Mouse (Mus musculus) stomach, embryonic 14.5 days (tissue): ENCODE measurements around the gene Lclat1. TPM values are rescaled to one million over a fixed set of nuclear protein-coding genes. Genes with fewer than 3 reads are reported as not detected.
"Not testable (repeated sequence)": the region's sequence is repeated elsewhere in the genome, so short reads cannot be mapped to it uniquely, and the experiment has no call there.

ENCODE experiments used
- ATAC-seq: fragments of 200-750 bp; cut with Nextera tagmentation; 2 replicates; pipeline ENCODE4 v1.8.0; 2017; ENCODE audit warnings: low read depth, moderate TSS enrichment; ENCODE audit not compliant: insufficient number of reproducible peaks, insufficient read depth, low FRiP score
- H3K27ac ChIP-seq: fragments of 300-500 bp; sonication (generic); 2 replicates; pipeline ENCODE4 v1.5.1; 2014; ENCODE audit warnings: mild to moderate bottlenecking, low read length, moderate library complexity, mixed read lengths
- H3K27me3 ChIP-seq: fragments of 300-500 bp; sonication (generic); 2 replicates; pipeline ENCODE4 v1.6.1; 2014; ENCODE audit warnings: low read length, control low read depth, mixed read lengths; ENCODE audit not compliant: control insufficient read depth, insufficient read depth
- H3K36me3 ChIP-seq: fragments of 300-500 bp; sonication (generic); 2 replicates; pipeline ENCODE4 v1.6.1; 2014; ENCODE audit warnings: mild to moderate bottlenecking, control low read depth, low read length, moderate library complexity, mixed read lengths; ENCODE audit not compliant: control insufficient read depth, insufficient read depth
- H3K4me1 ChIP-seq: fragments of 300-500 bp; sonication (generic); 2 replicates; pipeline ENCODE4 v1.6.1; 2014; ENCODE audit warnings: low read length, control low read depth, mixed read lengths; ENCODE audit not compliant: control insufficient read depth, insufficient read depth
- H3K4me2 ChIP-seq: fragments of 300-500 bp; sonication (generic); replicated peaks from 2 replicates; pipeline ENCODE4 v1.6.1; 2014; ENCODE audit warnings: low read depth, low read length, control low read depth
- H3K4me3 ChIP-seq: fragments of 300-500 bp; sonication (generic); 2 replicates; pipeline ENCODE4 v1.5.1; 2014; ENCODE audit warnings: low read depth, low read length, control low read depth
- H3K9ac ChIP-seq: fragments of 300-500 bp; sonication (generic); replicated peaks from 2 replicates; pipeline ENCODE4 v1.6.1; 2014; ENCODE audit warnings: low read depth, mild to moderate bottlenecking, control low read depth, low read length, moderate library complexity, mixed read lengths
- H3K9me3 ChIP-seq: fragments of 300-500 bp; sonication (generic); 2 replicates; pipeline ENCODE4 v1.6.1; 2016; ENCODE audit warnings: low read depth, low read length, control low read depth; ENCODE audit not compliant: control insufficient read depth
- WGBS: fragments of 180-500 bp; shearing (Covaris S2); extraction: QIAGEN DNeasy Blood & Tissue Kit; methylation state at CpG from one replicate; pipeline ENCODE4 v1.1.7; 2014; 5-methylcytosine and 5-hydroxymethylcytosine counted together
- polyA plus RNA-seq: library from polyadenylated mRNA; unstranded; fragments of >200 nt; fragmentation: Nextera tagmentation; extraction: Ambion mirVana; gene quantifications from 2 replicates; pipeline ENCODE4 v1.2.1, GENCODE M21; 2014

The Lclat1 gene
- polyA plus RNA-seq, 1 experiment from 2014 or later, result 20.0 TPM

- no peak overlapping the region for H3K4me2 ChIP-seq
- H3K27me3 ChIP-seq, result no peaks in the 10 kb centered on the region
- H3K9ac ChIP-seq, result no peak overlapping the region
- H3K4me3 ChIP-seq, result no peak overlapping the region
- H3K36me3 ChIP-seq, result no peaks in the 10 kb centered on the region; the same call in 1 of the 2 replicates
- 0 out of 2 replicates have a peak, but pooled peaks cover 3% of the 10 kb centered on the region for H3K4me1 ChIP-seq
- no peaks in the 10 kb centered on the region for H3K9me3 ChIP-seq
- no peak for ATAC-seq
- 91% methylated on average over 14 of the region's 14 CpGs for WGBS
- H3K27ac ChIP-seq, result no peak overlapping the region
Observed at GRCm38 (mm10) chr17:73247758-73248157, 140.0 kb downstream of the Lclat1 start.

GRCm38 (mm10) chr17:73250488-73251141 lies 142.8 kb downstream of the Lclat1 start:
- H3K36me3 ChIP-seq, result no peaks in the 10 kb centered on the region
- H3K4me2 ChIP-seq, result no peak overlapping the region
- no peak overlapping the region for H3K9ac ChIP-seq
- 86% methylated on average over 3 of the region's 3 CpGs for WGBS
- no peaks in the 10 kb centered on the region for H3K27me3 ChIP-seq
- no peaks in the 10 kb centered on the region for H3K9me3 ChIP-seq
- no peak overlapping the region for H3K27ac ChIP-seq
- no peak overlapping the region for H3K4me3 ChIP-seq
- 0 out of 2 replicates have a peak, but pooled peaks cover 3% of the 10 kb centered on the region for H3K4me1 ChIP-seq
- no peak for ATAC-seq

DNA sequence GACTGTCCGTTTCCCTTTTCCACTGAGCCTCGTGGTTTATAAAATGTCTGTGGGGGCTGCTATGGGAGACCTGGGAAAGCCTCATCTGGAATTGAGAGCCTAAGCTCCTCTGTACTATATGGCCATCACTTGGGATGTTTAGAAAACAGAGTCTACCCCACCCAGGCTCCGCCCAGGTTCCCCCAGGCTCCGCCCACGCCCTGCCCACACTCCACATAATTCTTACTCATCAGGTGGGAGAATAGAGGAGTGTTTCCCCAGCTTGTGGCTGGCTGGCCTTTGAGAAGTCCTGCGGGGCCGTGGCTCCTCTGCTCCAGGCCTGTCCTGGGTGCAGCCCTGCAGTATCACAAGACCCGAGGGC lies 143.3 kb downstream of the Lclat1 start:
- H3K27me3 ChIP-seq, result no peaks in the 10 kb centered on the region
- no peaks in the 10 kb centered on the region for H3K9me3 ChIP-seq
- H3K4me1 ChIP-seq, result 0 out of 2 replicates have a peak, but pooled peaks cover 3% of the 10 kb centered on the region
- H3K4me2 ChIP-seq, result no peak overlapping the region
- H3K27ac ChIP-seq, result no peak overlapping the region
- 59% methylated on average over 8 of the region's 8 CpGs for WGBS
- ATAC-seq, result 0 out of 2 replicates have a peak, but pooled peaks have one; percentile 37
- H3K36me3 ChIP-seq, result no peaks in the 10 kb centered on the region
- H3K9ac ChIP-seq, result no peak overlapping the region
- no peak overlapping the region for H3K4me3 ChIP-seq

DNA sequence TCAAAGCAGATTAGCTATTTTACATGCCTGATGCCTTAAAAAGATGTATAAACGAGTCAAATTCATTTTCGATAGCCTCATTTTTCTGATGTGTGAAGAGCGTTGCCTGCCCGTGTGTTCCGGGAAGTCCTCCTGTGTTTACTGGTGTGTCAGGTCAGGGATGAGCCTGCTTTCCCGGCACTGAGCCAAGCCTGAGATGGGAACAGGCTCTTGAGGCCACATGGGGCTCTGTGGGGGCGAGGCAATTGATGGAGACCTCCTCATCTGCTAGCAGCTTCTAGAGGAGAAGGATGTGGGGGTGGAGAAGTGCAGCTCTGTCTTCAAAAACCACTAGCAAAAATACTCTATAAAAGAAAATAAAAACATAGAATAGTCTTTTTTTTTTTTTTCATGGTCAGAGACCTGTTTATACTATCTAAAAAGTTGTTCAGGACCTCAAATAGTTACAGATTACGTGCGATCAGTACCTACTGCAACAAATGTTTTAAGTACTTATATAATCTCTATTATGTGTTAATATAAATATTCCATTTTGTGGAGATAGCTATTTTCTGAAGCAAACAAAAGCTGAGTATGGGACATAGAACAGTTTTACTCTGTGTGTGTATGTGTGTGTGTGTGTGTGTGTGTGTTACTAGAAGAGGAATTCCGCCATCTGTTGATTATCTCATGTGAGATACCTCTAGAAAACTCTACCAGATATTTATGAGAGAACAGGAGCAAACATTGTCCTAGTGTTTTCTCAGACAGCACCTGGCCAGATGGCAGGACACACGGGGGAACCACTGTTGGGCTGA lies 144.2 kb downstream of the Lclat1 start:
- no peak overlapping the region for H3K27ac ChIP-seq
- ATAC-seq, result no peak
- 0 out of 2 replicates have a peak, but pooled peaks cover 3% of the 10 kb centered on the region for H3K4me1 ChIP-seq
- no peaks in the 10 kb centered on the region for H3K36me3 ChIP-seq
- H3K4me3 ChIP-seq, result no peak overlapping the region
- no peak overlapping the region for H3K9ac ChIP-seq
- 52% methylated on average over 11 of the region's 11 CpGs for WGBS
- no peak overlapping the region for H3K4me2 ChIP-seq
- no peaks in the 10 kb centered on the region for H3K27me3 ChIP-seq
- no peaks in the 10 kb centered on the region for H3K9me3 ChIP-seq

DNA sequence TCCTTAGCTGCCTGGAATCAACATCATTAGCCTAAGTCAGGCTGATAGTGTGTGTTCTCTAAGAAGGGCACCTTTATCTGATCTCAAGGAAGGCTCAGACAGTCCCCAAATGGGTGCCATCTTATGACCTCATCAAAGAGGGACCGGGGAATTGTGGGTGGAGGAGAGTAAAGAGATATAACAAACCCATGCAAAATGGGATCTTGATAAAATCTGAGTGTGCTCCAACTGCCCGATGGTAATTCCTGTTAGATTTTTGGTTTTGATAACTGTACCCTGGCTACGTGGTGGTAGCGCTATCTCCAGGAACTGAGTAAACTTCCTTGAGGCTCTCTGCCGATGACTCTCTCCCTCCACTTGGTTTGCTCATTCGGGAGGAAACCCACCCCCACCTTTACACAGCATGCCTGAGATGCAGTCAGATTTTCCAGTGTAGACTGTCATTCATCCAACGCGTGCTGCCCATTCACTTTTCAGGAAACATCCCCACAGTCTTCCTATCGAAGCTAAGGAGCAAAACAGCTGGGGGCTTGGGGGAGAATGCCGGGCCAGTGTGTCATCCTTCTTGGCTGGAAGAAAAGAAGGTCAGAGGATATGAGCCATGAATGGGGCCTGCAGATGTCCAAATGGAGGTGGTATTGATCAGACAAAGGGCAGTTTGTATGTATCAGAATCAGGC lies 145.6 kb downstream of the Lclat1 start:
- Histone ChIP-seq H3K27ac (no peak overlapping the region), H3K9me3 (no peaks in the 10 kb centered on the region), H3K4me2 (no peak overlapping the region), H3K36me3 (no peaks in the 10 kb centered on the region), H3K9ac (no peak overlapping the region), H3K27me3 (no peaks in the 10 kb centered on the region), H3K4me1 (0 out of 2 replicates have a peak, but pooled peaks cover 4% of the 10 kb centered on the region), H3K4me3 (no peak overlapping the region)
- 68% methylated on average over 10 of the region's 10 CpGs for WGBS
- ATAC-seq, result no peak

GRCm38 (mm10) chr17:73255801-73256200 lies 148.0 kb downstream of the Lclat1 start:
- no peak overlapping the region for H3K4me2 ChIP-seq
- no peaks in the 10 kb centered on the region for H3K27me3 ChIP-seq
- no peak overlapping the region for H3K9ac ChIP-seq
- 0 out of 2 replicates have a peak, but pooled peaks cover 7% of the 10 kb centered on the region for H3K4me1 ChIP-seq
- WGBS, result 92% methylated on average over 5 of the region's 5 CpGs
- no peaks in the 10 kb centered on the region for H3K36me3 ChIP-seq
- no peak for ATAC-seq
- no peak overlapping the region for H3K4me3 ChIP-seq
- H3K9me3 ChIP-seq, result no peaks in the 10 kb centered on the region
- no peak overlapping the region for H3K27ac ChIP-seq

GRCm38 (mm10) chr17:73258620-73259019 lies 150.8 kb downstream of the Lclat1 start:
- no peaks in the 10 kb centered on the region for H3K9me3 ChIP-seq
- H3K27me3 ChIP-seq, result no peaks in the 10 kb centered on the region
- H3K27ac ChIP-seq, result no peak overlapping the region
- WGBS, result 36% methylated on average over 12 of the region's 12 CpGs
- H3K4me1 ChIP-seq, result 0 out of 2 replicates have a peak, but pooled peaks cover 5% of the 10 kb centered on the region
- ATAC-seq, result no peak
- H3K4me2 ChIP-seq, result no peak overlapping the region
- no peaks in the 10 kb centered on the region for H3K36me3 ChIP-seq
- no peak overlapping the region for H3K4me3 ChIP-seq
- H3K9ac ChIP-seq, result no peak overlapping the region

- 88% methylated on average over 5 of the region's 5 CpGs for WGBS
- H3K27ac ChIP-seq, ATAC-seq, H3K4me1 ChIP-seq, H3K27me3 ChIP-seq, H3K4me2 ChIP-seq, H3K9me3 ChIP-seq, H3K9ac ChIP-seq, H3K36me3 ChIP-seq, H3K4me3 ChIP-seq: not testable (repeated sequence)
Observed at GRCm38 (mm10) chr17:73259258-73259657, 151.5 kb downstream of the Lclat1 start.
